8 mouse cellular contexts compared by ENCODE assay signal in genomic region chr7:115824621-115825256, GRCm38 (mm10).
DNase-seq lines count a peak whose midpoint lies in the region; ATAC-seq lines count a peak whose summit lies in the region.

No protein-coding gene starts in this region.

- peak overlapping the region; percentile 51 for H3K27ac ChIP-seq in heart, embryonic 12.5 days (ENCODE audit: poor library complexity, severe bottlenecking)
- no peak overlapping the region for H3K27ac ChIP-seq in heart, embryonic 11.5 days (ENCODE audit: low read depth, low read length)
- H3K27ac ChIP-seq in forebrain, embryonic 14.5 days (ENCODE audit: low read depth, low read length) = peak overlapping the region; percentile 68
- peak overlapping the region; percentile 82 for H3K27ac ChIP-seq in limb, embryonic 12.5 days

- peaks cover 40% of the 10 kb centered on the region for H3K4me1 ChIP-seq in heart, embryonic 12.5 days (replicated peaks)
- H3K4me1 ChIP-seq in heart, embryonic 11.5 days (ENCODE audit: control insufficient read depth, insufficient read depth, low read length) = peaks cover 24% of the 10 kb centered on the region
- H3K4me1 ChIP-seq in forebrain, embryonic 14.5 days (ENCODE audit: control insufficient read depth, insufficient read depth, low read length) = peaks cover 32% of the 10 kb centered on the region
- peaks cover 54% of the 10 kb centered on the region for H3K4me1 ChIP-seq in limb, embryonic 12.5 days (replicated peaks)

- no peaks in the 10 kb centered on the region for H3K27me3 ChIP-seq in heart, embryonic 12.5 days (replicated peaks)
- no peaks in the 10 kb centered on the region for H3K27me3 ChIP-seq in heart, embryonic 11.5 days (ENCODE audit: control insufficient read depth, insufficient read depth, low read length)
- H3K27me3 ChIP-seq in forebrain, embryonic 14.5 days (replicated peaks; ENCODE audit: control insufficient read depth, insufficient read depth, low read length) = no peaks in the 10 kb centered on the region
- no peaks in the 10 kb centered on the region for H3K27me3 ChIP-seq in limb, embryonic 12.5 days

- peak overlapping the region; percentile 34; the same call in 1 of the 2 replicates for H3K9ac ChIP-seq in heart, embryonic 12.5 days
- H3K9ac ChIP-seq in heart, embryonic 11.5 days (ENCODE audit: low read depth, low read length) = no peak overlapping the region
- H3K9ac ChIP-seq in forebrain, embryonic 14.5 days (ENCODE audit: low read length) = no peak overlapping the region
- no peak overlapping the region for H3K9ac ChIP-seq in limb, embryonic 12.5 days (replicated peaks)

- no peak for ATAC-seq in heart, embryonic 12.5 days (ENCODE audit: insufficient number of reproducible peaks, low FRiP score)
- no peak for ATAC-seq in heart, embryonic 11.5 days (replicated peaks; ENCODE audit: insufficient number of reproducible peaks, low FRiP score, low TSS enrichment)
- peak; percentile 60 for ATAC-seq in forebrain, embryonic 14.5 days
- ATAC-seq in limb, embryonic 12.5 days (ENCODE audit: insufficient number of reproducible peaks, insufficient read depth, low FRiP score, low TSS enrichment, low read depth) = no peak
- no peak for ATAC-seq in erythroblast, adult 5-6 weeks (replicated peaks; ENCODE audit: low FRiP score, poor library complexity, severe bottlenecking)

- WGBS in heart, embryonic 12.5 days = 66% methylated on average over 8 of the region's 8 CpGs
- 67% methylated on average over 8 of the region's 8 CpGs for WGBS in heart, embryonic 11.5 days (ENCODE audit: insufficient replicate concordance)
- WGBS in forebrain, embryonic 14.5 days = 16% methylated on average over 8 of the region's 8 CpGs
- WGBS in limb, embryonic 12.5 days = 39% methylated on average over 8 of the region's 8 CpGs

- no peak overlapping the region for H3K4me3 ChIP-seq in heart, embryonic 12.5 days
- H3K4me3 ChIP-seq in heart, embryonic 11.5 days (ENCODE audit: low read depth, low read length) = no peak overlapping the region
- H3K4me3 ChIP-seq in forebrain, embryonic 14.5 days (ENCODE audit: low read depth, low read length) = no peak overlapping the region
- H3K4me3 ChIP-seq in limb, embryonic 12.5 days (replicated peaks) = peak overlapping the region; percentile 9; the same call in 1 of the 2 replicates

- H3K36me3 ChIP-seq in heart, embryonic 12.5 days = no peaks in the 10 kb centered on the region
- H3K36me3 ChIP-seq in heart, embryonic 11.5 days (ENCODE audit: control insufficient read depth, insufficient read depth, low read length) = no peaks in the 10 kb centered on the region
- no peaks in the 10 kb centered on the region for H3K36me3 ChIP-seq in forebrain, embryonic 14.5 days (ENCODE audit: control insufficient read depth, insufficient read depth, low read length)
- H3K36me3 ChIP-seq in limb, embryonic 12.5 days = no peaks in the 10 kb centered on the region

- DNase-seq in Muller cell, postnatal 12 days (ENCODE audit: inconsistent ontology term) = peak; percentile 88
- DNase-seq in forebrain, embryonic 14.5 days (ENCODE audit: low spot score) = peak; percentile 64
- DNase-seq in urinary bladder, postnatal 14 days (ENCODE audit: low spot score) = no peak
- DNase-seq in adipocyte (ENCODE audit: low spot score) = no peak

- H3K4me2 ChIP-seq in heart, embryonic 12.5 days = no peak overlapping the region
- no peak overlapping the region for H3K4me2 ChIP-seq in heart, embryonic 11.5 days
- peak overlapping the region; percentile 15 for H3K4me2 ChIP-seq in forebrain, embryonic 14.5 days (ENCODE audit: low read length)
- H3K4me2 ChIP-seq in limb, embryonic 12.5 days = peak overlapping the region; percentile 36

- H3K9me3 ChIP-seq in heart, embryonic 12.5 days (replicated peaks) = no peaks in the 10 kb centered on the region
- no peaks in the 10 kb centered on the region for H3K9me3 ChIP-seq in heart, embryonic 11.5 days (replicated peaks; ENCODE audit: control insufficient read depth, low read length)
- no peaks in the 10 kb centered on the region for H3K9me3 ChIP-seq in forebrain, embryonic 14.5 days (replicated peaks; ENCODE audit: control insufficient read depth, low read length)
- H3K9me3 ChIP-seq in limb, embryonic 12.5 days = no peaks in the 10 kb centered on the region

Comparison
In these comparisons a context has a peak if more than half of its experiments do, and no peak if none do; other contexts are left out.
1. H3K4me2 ChIP-seq: peak in forebrain, embryonic 14.5 days (single experiment) and limb, embryonic 12.5 days (single experiment); none in heart, embryonic 12.5 days (single experiment) and heart, embryonic 11.5 days (single experiment).
2. DNase-seq: peak in Muller cell, postnatal 12 days (single experiment) and forebrain, embryonic 14.5 days (single experiment); none in urinary bladder, postnatal 14 days (single experiment) and adipocyte (single experiment).